Mouse (Mus musculus): ENCODE results near the gene Rab42.

DNA sequence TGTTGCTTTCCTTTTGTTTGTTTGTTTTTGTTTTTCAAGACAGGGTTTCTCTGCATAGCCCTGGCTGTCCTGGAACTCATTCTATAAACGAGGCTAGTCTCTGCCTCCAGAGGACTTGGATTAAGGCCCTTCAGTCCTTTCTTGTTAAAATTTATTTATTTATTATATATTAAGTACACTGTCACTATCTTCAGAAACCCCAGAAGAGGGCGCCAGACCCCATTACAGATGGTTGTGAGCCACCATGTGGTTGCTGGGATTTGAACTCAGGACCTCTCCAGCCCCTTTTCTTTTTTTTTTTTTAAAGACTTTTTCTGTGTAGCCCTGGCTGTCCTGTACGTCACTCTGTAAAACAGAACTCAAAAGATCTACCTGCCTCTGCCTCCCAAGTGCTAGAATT lies 48.2 kb downstream of the Rab42 start:
- TF ChIP-seq POLR2A (IDR thresholded peaks at IDR 0.05; ENCODE audit: insufficient read length, low read depth): no peak
- no peak for TF ChIP-seq TCF12 (IDR thresholded peaks at IDR 0.05; ENCODE audit: insufficient read depth, poor library complexity, severe bottlenecking)
- TF ChIP-seq USF1 (IDR thresholded peaks at IDR 0.05; ENCODE audit: low read depth): no peak
